In the genomic region with DNA sequence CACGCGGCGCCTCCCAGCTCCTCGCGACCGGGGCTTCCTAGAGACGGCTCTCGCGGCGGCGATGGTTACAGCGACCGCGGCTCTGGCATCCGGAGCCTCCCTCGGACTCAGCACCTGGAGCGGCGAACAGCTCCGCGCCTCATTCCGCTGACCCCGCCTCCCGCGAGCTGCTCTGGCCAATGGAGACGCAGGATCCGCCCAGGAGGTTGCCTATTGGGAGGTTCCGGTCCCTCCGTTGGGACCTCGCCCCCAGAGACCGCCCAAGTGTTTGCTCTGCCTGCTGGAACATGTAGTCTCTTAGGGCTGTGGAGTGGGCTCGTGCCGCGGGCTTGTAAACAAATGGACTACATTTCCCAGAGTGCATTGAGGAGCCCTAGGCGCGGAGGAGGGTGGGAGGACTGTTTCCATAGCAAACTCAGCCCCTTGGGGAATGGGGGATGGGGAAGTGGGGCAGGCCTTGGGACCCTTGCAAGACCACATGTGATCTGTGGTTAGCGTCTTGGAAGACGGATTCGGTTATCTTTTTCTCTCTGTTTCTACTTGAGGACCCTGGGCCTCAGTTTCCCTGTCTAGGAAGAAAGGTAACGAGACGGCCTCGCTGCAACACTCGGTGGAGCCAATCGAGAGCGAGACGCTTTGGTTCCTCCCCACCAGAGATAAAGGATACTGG, we compare ENCODE assay signal across 8 mouse cellular contexts. TPM values are rescaled to one million over a fixed set of nuclear protein-coding genes. Genes with fewer than 3 reads are reported as not detected.
DNase-seq lines count a peak whose midpoint lies in the region; ATAC-seq and TF ChIP-seq lines count a peak whose summit lies in the region.

A gene (minus strand): TSS at position 137 of the 670 bp plus-strand sequence.

- under 1% methylated on average over 45 of the region's 45 CpGs for WGBS in hindbrain, embryonic 13.5 days

- DNase-seq in Patski (ENCODE audit: low read depth, low spot score), result peak; percentile 93
- DNase-seq in cerebellum, postnatal 14 days, result peak; percentile 99
- DNase-seq in frontal cortex, postnatal 14 days (ENCODE audit: low spot score in 2 of 2), result peak; percentile 98 to 99
- peak; percentile 90 to 93 for DNase-seq in layer of hippocampus, postnatal 25 days (ENCODE audit: extremely low spot score in 1 of 2, low spot score in 1 of 2)
- peak; percentile 99 for DNase-seq in lung, postnatal 25 days (ENCODE audit: low spot score)
- peak; percentile 99 for DNase-seq in retina, embryonic 14.5 days (ENCODE audit: low spot score)
- peak; percentile 98 for DNase-seq in thymus, postnatal 4 days

- peak within 1 kb of the TSS; percentile 68 for H3K4me3 ChIP-seq in hindbrain, embryonic 13.5 days

- POLR2A ChIA-PET in Patski (lab: Charles Lee), result interaction anchor here (0.6 to 0.7 kb wide), 2 partner anchors 11 to 38 kb away, joined by 3 read pairs; no protein-coding TSS in a partner anchor

- peak within 1 kb of the TSS; percentile 94 for H3K27ac ChIP-seq in hindbrain, embryonic 13.5 days

- no peak for TF ChIP-seq CTCF in Patski (IDR thresholded peaks at IDR 0.05)

- peaks cover 45% of the 10 kb centered on the region for H3K27me3 ChIP-seq in Patski
- peaks cover 3% of the 10 kb centered on the region; the same call in 1 of the 2 replicates for H3K27me3 ChIP-seq in hindbrain, embryonic 13.5 days

- in situ Hi-C loops in Patski (cut with MboI; ENCODE audit: low pct_unique_long_range_greater_than_20kb), result loop anchor here (5.0 kb wide), 1 partner anchor 64 kb away; no protein-coding TSS in a partner anchor

- peak; percentile 98 for ATAC-seq in Patski
- ATAC-seq in hindbrain, embryonic 13.5 days (ENCODE audit: low FRiP score), result peak; percentile 99

- H3K9me3 ChIP-seq in hindbrain, embryonic 13.5 days, result no peaks in the 10 kb centered on the region

- H3K4me2 ChIP-seq in hindbrain, embryonic 13.5 days, result peak within 1 kb of the TSS; percentile 61

- peak within 1 kb of the TSS; percentile 95 for H3K9ac ChIP-seq in hindbrain, embryonic 13.5 days

- no peaks in the 10 kb centered on the region for H3K36me3 ChIP-seq in hindbrain, embryonic 13.5 days

- CTCF ChIA-PET in Patski (lab: Charles Lee), result interaction anchor here (1.8 kb wide), 1 partner anchor 23 kb away, joined by 4 read pairs; no protein-coding TSS in a partner anchor

- H3K4me1 ChIP-seq in hindbrain, embryonic 13.5 days (replicated peaks), result peaks cover 37% of the 10 kb centered on the region

RNA-seq across cellular contexts. Expression of the gene that starts here (rescaled TPM):
- polyA plus RNA-seq in Patski (2021), result 0.33 TPM
- 47.7 and 49.2 TPM in 2 replicates for polyA plus RNA-seq in hindbrain, embryonic 13.5 days (2015; fragmentation: Nextera tagmentation; extraction: Ambion mirVana)
- total RNA-seq in layer of hippocampus, postnatal 25 days (2021), result 10 to 100 TPM; 77.7 to 84.8 TPM

Comparison
In these comparisons a context has a peak if more than half of its experiments do, and no peak if none do; other contexts are left out.
1. Peak in every context shown above with its lines: DNase-seq, ATAC-seq, H3K4me3 ChIP-seq and H3K27ac ChIP-seq.
2. RNA of the gene that starts here (polyA plus RNA-seq): 47.7 to 49.2 TPM in hindbrain, embryonic 13.5 days; 0.33 TPM in Patski (single experiment); every median in the first group is over 10 times any median in the second.
3. Peak in DNase-seq and ATAC-seq in Patski; RNA of the gene not detected or under 1 TPM.